Mouse (Mus musculus) kidney, embryonic 14.5 days (tissue): ENCODE data around the gene Polr2b. TPM values are rescaled to one million over a fixed set of nuclear protein-coding genes. Genes with fewer than 3 reads are reported as not detected.

ENCODE experiments used
- ATAC-seq: fragments of 200-750 bp; cut with Nextera tagmentation; 2 replicates; pipeline ENCODE4 v1.8.0; 2017; ENCODE audit warnings: moderate number of reproducible peaks, mild to moderate bottlenecking, moderate TSS enrichment, moderate library complexity; ENCODE audit not compliant: low FRiP score, low TSS enrichment
- H3K27ac ChIP-seq: fragments of 300-500 bp; sonication (generic); 2 replicates; pipeline ENCODE4 v1.5.1; 2014; ENCODE audit warnings: low read depth, mild to moderate bottlenecking, low read length, moderate library complexity, mixed read lengths
- H3K27me3 ChIP-seq: fragments of 300-500 bp; sonication (generic); 2 replicates; pipeline ENCODE4 v1.6.1; 2014; ENCODE audit warnings: mild to moderate bottlenecking, low read length; ENCODE audit not compliant: control insufficient read depth, insufficient read depth
- H3K36me3 ChIP-seq: fragments of 300-500 bp; sonication (generic); 2 replicates; pipeline ENCODE4 v1.6.1; 2014; ENCODE audit warnings: low read length, mixed read lengths; ENCODE audit not compliant: control insufficient read depth, insufficient read depth
- H3K4me1 ChIP-seq: fragments of 300-500 bp; sonication (generic); 2 replicates; pipeline ENCODE4 v1.6.1; 2014; ENCODE audit warnings: low read length, mixed read lengths; ENCODE audit not compliant: control insufficient read depth, insufficient read depth
- H3K4me2 ChIP-seq: fragments of 300-500 bp; sonication (generic); replicated peaks from 2 replicates; pipeline ENCODE4 v1.6.1; 2014; ENCODE audit warnings: low read depth, mild to moderate bottlenecking, low read length
- H3K4me3 ChIP-seq: fragments of 300-500 bp; sonication (generic); 2 replicates; pipeline ENCODE4 v1.5.1; 2014; ENCODE audit warnings: mild to moderate bottlenecking, low read length
- H3K9ac ChIP-seq: fragments of 300-500 bp; sonication (generic); 2 replicates; pipeline ENCODE4 v1.6.1; 2014; ENCODE audit warnings: low read depth, mild to moderate bottlenecking, low read length, moderate library complexity
- H3K9me3 ChIP-seq: fragments of 300-500 bp; sonication (generic); 2 replicates; pipeline ENCODE4 v1.6.1; 2016; ENCODE audit warnings: low read length; ENCODE audit not compliant: control insufficient read depth
- WGBS: fragments of 180-500 bp; shearing (Covaris S2); extraction: QIAGEN DNeasy Blood & Tissue Kit; methylation state at CpG from one replicate; pipeline ENCODE4 v1.1.7; 2014; 5-methylcytosine and 5-hydroxymethylcytosine counted together
- polyA plus RNA-seq: library from polyadenylated mRNA; unstranded; fragments of >200 nt; fragmentation: Nextera tagmentation; extraction: Ambion mirVana; gene quantifications from 2 replicates; pipeline ENCODE4 v1.2.1, GENCODE M21; 2014

Gene Polr2b
- polyA plus RNA-seq, 1 experiment from 2014 or later: 77.5 TPM

- H3K27me3 ChIP-seq: no peaks in the 10 kb centered on the region
- H3K9ac ChIP-seq: peak overlapping the region; percentile 12; the same call in 1 of the 2 replicates
- 87% methylated on average over 30 of the region's 30 CpGs for WGBS
- H3K4me2 ChIP-seq: peak overlapping the region; percentile 64
- no peak for ATAC-seq
- peaks cover 8% of the 10 kb centered on the region; the same call in 1 of the 2 replicates for H3K4me1 ChIP-seq
- H3K27ac ChIP-seq: no peak overlapping the region
- H3K9me3 ChIP-seq: no peaks in the 10 kb centered on the region
- no peak overlapping the region; the same call in 1 of the 2 replicates for H3K4me3 ChIP-seq
- H3K36me3 ChIP-seq: peaks cover 47% of the 10 kb centered on the region
These were observed 41.9 kb upstream of the Polr2b start for GRCm38 (mm10) chr5:77267957-77268624.

GRCm38 (mm10) chr5:77269399-77269798 lies 40.5 kb upstream of the Polr2b start:
- 82% methylated on average over 8 of the region's 8 CpGs for WGBS
- H3K9ac ChIP-seq: no peak overlapping the region
- no peak overlapping the region for H3K4me3 ChIP-seq
- peaks cover 8% of the 10 kb centered on the region; the same call in 1 of the 2 replicates for H3K4me1 ChIP-seq
- no peak overlapping the region for H3K4me2 ChIP-seq
- ATAC-seq: no peak
- H3K36me3 ChIP-seq: peaks cover 60% of the 10 kb centered on the region
- H3K9me3 ChIP-seq: no peaks in the 10 kb centered on the region
- H3K27ac ChIP-seq: no peak overlapping the region
- H3K27me3 ChIP-seq: no peaks in the 10 kb centered on the region

- Histone ChIP-seq H3K4me3 (no peak overlapping the region), H3K9ac (no peak overlapping the region), H3K9me3 (no peaks in the 10 kb centered on the region), H3K4me1 (no peaks in the 10 kb centered on the region), H3K4me2 (no peak overlapping the region), H3K36me3 (peaks cover 91% of the 10 kb centered on the region), H3K27ac (no peak overlapping the region), H3K27me3 (no peaks in the 10 kb centered on the region)
- ATAC-seq: no peak
- 61% methylated on average over 7 of the region's 7 CpGs for WGBS
These were observed 36.8 kb upstream of the Polr2b start for GRCm38 (mm10) chr5:77273151-77273550.

- ATAC-seq: no peak
- no peak overlapping the region for H3K4me2 ChIP-seq
- no peaks in the 10 kb centered on the region for H3K9me3 ChIP-seq
- H3K27ac ChIP-seq: no peak overlapping the region
- H3K9ac ChIP-seq: no peak overlapping the region
- peaks cover 88% of the 10 kb centered on the region for H3K36me3 ChIP-seq
- no peaks in the 10 kb centered on the region for H3K4me1 ChIP-seq
- no peaks in the 10 kb centered on the region for H3K27me3 ChIP-seq
- WGBS: 84% methylated on average over 5 of the region's 5 CpGs
- no peak overlapping the region for H3K4me3 ChIP-seq
These were observed 34.0 kb upstream of the Polr2b start for GRCm38 (mm10) chr5:77275950-77276349.

GRCm38 (mm10) chr5:77277204-77277603 lies 32.7 kb upstream of the Polr2b start:
- Histone ChIP-seq H3K27me3 (no peaks in the 10 kb centered on the region), H3K4me1 (no peaks in the 10 kb centered on the region), H3K4me2 (no peak overlapping the region), H3K4me3 (no peak overlapping the region), H3K36me3 (peaks cover 90% of the 10 kb centered on the region), H3K27ac (no peak overlapping the region), H3K9ac (no peak overlapping the region), H3K9me3 (no peaks in the 10 kb centered on the region)
- no peak for ATAC-seq
- 95% methylated on average over 6 of the region's 6 CpGs for WGBS

GRCm38 (mm10) chr5:77281518-77282174 lies 28.3 kb upstream of the Polr2b start:
- H3K27ac ChIP-seq: no peak overlapping the region
- no peak overlapping the region for H3K9ac ChIP-seq
- no peaks in the 10 kb centered on the region for H3K4me1 ChIP-seq
- no peak overlapping the region for H3K4me2 ChIP-seq
- H3K27me3 ChIP-seq: no peaks in the 10 kb centered on the region
- no peaks in the 10 kb centered on the region for H3K9me3 ChIP-seq
- ATAC-seq: peak; percentile 39; the same call in 1 of the 2 replicates
- WGBS: 85% methylated on average over 20 of the region's 20 CpGs
- H3K36me3 ChIP-seq: peaks cover 76% of the 10 kb centered on the region
- H3K4me3 ChIP-seq: no peak overlapping the region

GRCm38 (mm10) chr5:77282242-77282641 lies 27.7 kb upstream of the Polr2b start:
- 90% methylated on average over 9 of the region's 9 CpGs for WGBS
- H3K4me2 ChIP-seq: no peak overlapping the region
- ATAC-seq: no peak

GRCm38 (mm10) chr5:77285685-77286084 lies 24.3 kb upstream of the Polr2b start:
- H3K9me3 ChIP-seq: no peaks in the 10 kb centered on the region
- H3K4me2 ChIP-seq: no peak overlapping the region
- peaks cover 70% of the 10 kb centered on the region for H3K36me3 ChIP-seq
- no peaks in the 10 kb centered on the region for H3K27me3 ChIP-seq
- no peak overlapping the region for H3K4me3 ChIP-seq
- H3K4me1 ChIP-seq: no peaks in the 10 kb centered on the region
- ATAC-seq: no peak
- H3K27ac ChIP-seq: no peak overlapping the region
- 81% methylated on average over 7 of the region's 7 CpGs for WGBS
- no peak overlapping the region for H3K9ac ChIP-seq

More at GRCm38 (mm10) chr5:77282242-77282641, 27.7 kb upstream of the Polr2b start:
- H3K9ac ChIP-seq: no peak overlapping the region
- no peaks in the 10 kb centered on the region for H3K4me1 ChIP-seq
- no peak overlapping the region for H3K27ac ChIP-seq
- H3K27me3 ChIP-seq: no peaks in the 10 kb centered on the region
- no peak overlapping the region for H3K4me3 ChIP-seq
- peaks cover 77% of the 10 kb centered on the region for H3K36me3 ChIP-seq
- H3K9me3 ChIP-seq: no peaks in the 10 kb centered on the region

GRCm38 (mm10) chr5:77286904-77287303 lies 23.0 kb upstream of the Polr2b start:
- WGBS: 92% methylated on average over 5 of the region's 5 CpGs
- H3K9me3 ChIP-seq: no peaks in the 10 kb centered on the region
- H3K27me3 ChIP-seq: no peaks in the 10 kb centered on the region
- no peak overlapping the region for H3K27ac ChIP-seq
- H3K9ac ChIP-seq: no peak overlapping the region
- no peak overlapping the region for H3K4me2 ChIP-seq
- ATAC-seq: no peak
- H3K4me3 ChIP-seq: no peak overlapping the region
- H3K36me3 ChIP-seq: peaks cover 59% of the 10 kb centered on the region
- H3K4me1 ChIP-seq: no peaks in the 10 kb centered on the region
